9 mouse cellular contexts compared by ENCODE assay signal in the genomic region with DNA sequence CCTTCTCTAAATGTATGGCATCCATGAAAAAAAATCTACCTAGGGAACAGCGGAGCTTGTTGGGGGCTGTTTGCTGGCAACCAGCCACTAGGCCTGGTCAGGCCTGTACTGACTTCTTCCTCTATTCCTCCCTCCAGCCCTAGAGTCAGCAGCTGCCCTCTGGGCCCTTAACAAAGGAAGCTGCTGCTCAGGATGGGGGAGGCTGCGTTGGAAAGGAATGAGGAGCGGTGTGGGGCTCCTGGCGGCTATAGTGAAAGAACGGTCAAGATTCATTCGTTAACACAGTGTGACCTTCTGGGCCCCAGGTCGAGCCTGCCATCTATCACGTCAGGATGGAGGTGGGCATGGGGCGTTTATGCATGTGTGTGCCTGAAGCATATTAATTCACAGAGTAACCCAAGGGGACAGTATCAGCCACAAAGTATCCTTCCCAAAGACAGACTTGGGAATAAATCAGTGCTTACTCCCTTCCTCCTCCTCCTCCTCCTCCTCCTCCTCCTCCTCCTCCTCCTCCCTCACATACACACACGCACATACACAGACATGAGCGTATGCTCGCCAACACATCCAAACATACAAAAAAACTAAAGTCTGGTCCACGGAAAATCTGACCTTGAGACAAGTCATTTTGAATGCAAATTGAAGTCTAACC.
A peak's percentile ranks its signal among the peaks of the same experiment; 100 is the strongest.
DNase-seq lines count a peak whose midpoint lies in the region; ATAC-seq lines count a peak whose summit lies in the region.
"Had no signal": no experiment of that assay in that cellular context is flagged by ENCODE, and none has a peak within 500 bp of the region (broad histone marks: within the 10 kb centered on the region; RNA-seq: fewer than 3 reads in every experiment).

No protein-coding gene starts in this region.

- H3K9ac ChIP-seq in embryonic facial prominence, embryonic 15.5 days, result no peak overlapping the region
- H3K9ac ChIP-seq in limb, embryonic 11.5 days (ENCODE audit: low read length), result peak overlapping the region; percentile 48

- H3K9me3 ChIP-seq in embryonic facial prominence, embryonic 15.5 days (replicated peaks), result no peaks in the 10 kb centered on the region
- H3K9me3 ChIP-seq in limb, embryonic 11.5 days (ENCODE audit: control insufficient read depth, low read length), result no peaks in the 10 kb centered on the region

- H3K27ac ChIP-seq in embryonic facial prominence, embryonic 15.5 days (replicated peaks), result peak overlapping the region; percentile 55
- peak overlapping the region; percentile 49 for H3K27ac ChIP-seq in limb, embryonic 11.5 days (replicated peaks; ENCODE audit: low read depth, low read length)

- peaks cover 45% of the 10 kb centered on the region for H3K4me1 ChIP-seq in embryonic facial prominence, embryonic 15.5 days
- peaks cover 43% of the 10 kb centered on the region for H3K4me1 ChIP-seq in limb, embryonic 11.5 days (ENCODE audit: control insufficient read depth, insufficient read depth, low read length)

- peak; percentile 39; the same call in 1 of the 2 replicates for ATAC-seq in embryonic facial prominence, embryonic 15.5 days (ENCODE audit: insufficient number of reproducible peaks, low FRiP score, low TSS enrichment, low read depth)
- ATAC-seq in limb, embryonic 11.5 days (ENCODE audit: insufficient number of reproducible peaks, low FRiP score, low TSS enrichment, low read depth), result no peak

- no peak overlapping the region for H3K4me2 ChIP-seq in embryonic facial prominence, embryonic 15.5 days (replicated peaks)
- no peak overlapping the region for H3K4me2 ChIP-seq in limb, embryonic 11.5 days (ENCODE audit: low read depth, severe bottlenecking)

- H3K4me3 ChIP-seq in embryonic facial prominence, embryonic 15.5 days (replicated peaks), result no peak overlapping the region
- no peak overlapping the region for H3K4me3 ChIP-seq in limb, embryonic 11.5 days (ENCODE audit: low read depth, low read length)
- H3K4me3 ChIP-seq: erythroblast, embryonic 14.5 days had no signal

- no peaks in the 10 kb centered on the region for H3K36me3 ChIP-seq in embryonic facial prominence, embryonic 15.5 days
- H3K36me3 ChIP-seq in limb, embryonic 11.5 days (ENCODE audit: control insufficient read depth, insufficient read depth, low read length), result no peaks in the 10 kb centered on the region

- intact Hi-C loops in left cerebral cortex, postnatal 4 days (cut with DNase I), result no loop called here

- H3K27me3 ChIP-seq in embryonic facial prominence, embryonic 15.5 days, result no peaks in the 10 kb centered on the region
- H3K27me3 ChIP-seq in limb, embryonic 11.5 days (ENCODE audit: control insufficient read depth, insufficient read depth, low read length), result no peaks in the 10 kb centered on the region

- WGBS in embryonic facial prominence, embryonic 15.5 days, result 37% methylated on average over 12 of the region's 13 CpGs
- 32% methylated on average over 12 of the region's 13 CpGs for WGBS in limb, embryonic 11.5 days

- peak; percentile 21 for DNase-seq in left cerebral cortex, postnatal 4 days
- DNase-seq in left cerebral cortex, adult 8-10 months (ENCODE audit: low spot score in 2 of 2), result no peak
- peak; percentile 50 for DNase-seq in limb, embryonic 11.5 days (ENCODE audit: low spot score)
- DNase-seq in retina, postnatal 1 day, result peak; percentile 65
- no peak for DNase-seq in ovary, postnatal 14 days (ENCODE audit: low spot score)
- DNase-seq in kidney, adult 8-10 months, result no peak
- DNase-seq in adrenal gland, postnatal 36 days, result no peak

Comparison
In these comparisons a context has a peak if more than half of its experiments do, and no peak if none do; other contexts are left out.
1. DNase-seq: peak in left cerebral cortex, postnatal 4 days (single experiment), limb, embryonic 11.5 days (single experiment) and retina, postnatal 1 day (single experiment); none in left cerebral cortex, adult 8-10 months (0 of 2), ovary, postnatal 14 days (single experiment), kidney, adult 8-10 months (0 of 2) and adrenal gland, postnatal 36 days (0 of 2).